Mouse (Mus musculus) ES-Bruce4 (cell line): ENCODE data around the gene Gli2.

Source experiments
- CTCF ChIP-seq: IDR thresholded peaks from one replicate; pipeline ENCODE4 v1.8.1; 2011; ENCODE audit warnings: low read depth, low read length
- EP300 ChIP-seq: IDR thresholded peaks from 2 replicates; pipeline ENCODE4 v1.6.1; 2011; ENCODE audit warnings: low read depth, low read length; ENCODE audit not compliant: insufficient read depth
- POLR2A ChIP-seq: IDR thresholded peaks from one replicate; pipeline ENCODE4 v1.8.1; 2011; ENCODE audit warnings: low read length; ENCODE audit not compliant: insufficient read depth

- TF ChIP-seq CTCF (no peak), POLR2A (no peak), EP300 (no peak)
Measured at GRCm38 (mm10) chr1:119052631-119053177, 715 bp downstream of the Gli2 start.
